Mouse (Mus musculus) testis, adult 2 months (tissue): Measurements from ENCODE around the gene Lrrc20.

Experiments used
- CTCF ChIP-seq: fragments of 200-500 bp; IDR thresholded peaks from 2 replicates; pipeline ENCODE4 v1.5.1; 2012; ENCODE audit warnings: low read depth, mild to moderate bottlenecking, inconsistent platforms, low read length, moderate library complexity; ENCODE audit not compliant: control insufficient read depth, insufficient read depth, insufficient replicate concordance
- POLR2A ChIP-seq: fragments of 200-500 bp; IDR thresholded peaks from 2 replicates; pipeline ENCODE4 v1.6.1; 2012; ENCODE audit warnings: low read depth, mild to moderate bottlenecking, inconsistent platforms, low read length, moderate library complexity; ENCODE audit not compliant: control insufficient read depth

DNA sequence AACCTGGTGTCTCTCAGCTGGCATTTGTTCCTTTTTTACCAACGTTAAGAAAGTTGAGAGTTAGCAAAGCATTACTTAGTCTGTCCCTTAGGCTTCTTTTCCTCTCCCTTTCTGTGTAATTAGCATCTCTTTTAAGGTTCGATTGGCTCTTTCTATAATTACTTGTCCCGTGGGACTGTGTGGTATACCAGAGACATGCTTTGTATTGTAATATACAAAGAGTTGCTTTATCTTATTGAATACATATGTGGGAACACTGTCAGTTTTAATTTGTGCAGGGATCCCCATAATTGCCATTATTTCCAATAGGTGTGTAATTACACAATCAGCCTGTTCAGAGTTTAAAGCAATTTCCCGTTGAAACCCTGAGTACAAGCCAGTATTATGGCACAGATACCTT lies 62.8 kb downstream of the Lrrc20 start:
- TF ChIP-seq CTCF (no peak), POLR2A (no peak)
